Mouse (Mus musculus): ENCODE data around the gene Rasd1.

Gene Rasd1

DNA sequence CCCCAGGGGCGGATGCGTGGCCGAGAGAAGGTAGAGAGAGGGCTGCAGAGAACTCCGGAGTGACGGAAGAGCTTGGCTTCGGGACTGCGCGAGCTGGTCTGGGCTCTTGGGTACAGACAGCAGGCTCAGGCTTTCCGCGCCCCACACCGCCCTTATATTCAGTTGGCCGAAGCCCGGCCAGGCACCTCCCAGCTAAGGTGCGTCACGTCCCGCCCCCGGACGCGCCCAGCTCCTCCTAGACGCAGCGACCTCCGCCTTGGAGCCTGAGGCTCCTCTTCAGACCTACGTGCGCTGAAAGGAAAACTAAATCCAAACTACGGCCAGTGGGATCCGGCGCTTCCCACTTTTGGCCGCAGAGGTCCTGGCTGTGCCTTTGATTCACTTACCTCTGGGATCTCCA, at the start of gene Rasd1:
TSS of gene Rasd1 (minus strand) at position 127 of the 400 bp plus-strand sequence.
- Histone ChIP-seq H3K36me3 (ENCODE audit: insufficient read depth, low read length) (peaks cover 29% of the 10 kb centered on the region), H3K4me3 (replicated peaks; ENCODE audit: low read length) (peak within 1 kb of the TSS; percentile 79), H3K4me1 (replicated peaks; ENCODE audit: low read depth, low read length) (peaks cover 57% of the 10 kb centered on the region), H3K27me3 (ENCODE audit: insufficient read depth, low read length) (peaks cover 42% of the 10 kb centered on the region), H3K9me3 (ENCODE audit: low read length) (no peaks in the 10 kb centered on the region)
- TF ChIP-seq POU5F1 (IDR thresholded peaks at IDR 0.05; ENCODE audit: borderline replicate concordance, low read length) (no peak), NANOG (IDR thresholded peaks at IDR 0.05; ENCODE audit: borderline replicate concordance, low read length) (no peak), CTCF (conservative IDR thresholded peaks at IDR 0.05; ENCODE audit: low read length) (no peak)

- TF ChIP-seq CTCF (conservative IDR thresholded peaks at IDR 0.05; ENCODE audit: low read length), result no peak
- no peak for TF ChIP-seq NANOG (IDR thresholded peaks at IDR 0.05; ENCODE audit: borderline replicate concordance, low read length)
- no peak for TF ChIP-seq POU5F1 (IDR thresholded peaks at IDR 0.05; ENCODE audit: borderline replicate concordance, low read length)
- peaks cover 5% of the 10 kb centered on the region for H3K4me1 ChIP-seq (replicated peaks; ENCODE audit: low read depth, low read length)
- H3K27me3 ChIP-seq (ENCODE audit: insufficient read depth, low read length), result no peaks in the 10 kb centered on the region
- H3K4me3 ChIP-seq (replicated peaks; ENCODE audit: low read length), result no peak overlapping the region
- no peaks in the 10 kb centered on the region for H3K36me3 ChIP-seq (ENCODE audit: insufficient read depth, low read length)
- H3K9me3 ChIP-seq (ENCODE audit: low read length), result no peaks in the 10 kb centered on the region
Measured at GRCm38 (mm10) chr11:60011516-60011915, 46.8 kb upstream of the Rasd1 start.

DNA sequence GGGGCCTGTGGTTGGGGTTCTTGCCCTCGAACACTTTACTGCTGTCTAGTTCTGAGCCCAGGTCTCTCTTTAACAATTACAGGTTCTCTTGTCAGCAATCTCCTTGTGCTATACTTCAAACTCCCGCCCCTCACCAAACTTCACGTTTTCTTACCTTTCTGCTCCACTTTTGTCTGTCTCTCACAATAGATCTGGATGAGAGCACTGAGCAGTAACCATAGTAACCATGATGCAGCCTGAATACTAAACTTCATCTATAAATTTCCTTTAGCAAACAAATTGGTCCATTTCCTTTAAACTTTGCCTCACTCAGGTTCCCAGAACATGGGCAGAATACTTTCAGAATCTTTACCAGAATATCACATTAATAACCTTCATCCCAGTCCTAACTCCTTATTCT, 44.7 kb upstream of the Rasd1 start:
- Histone ChIP-seq H3K27me3 (ENCODE audit: insufficient read depth, low read length) (no peaks in the 10 kb centered on the region), H3K4me1 (replicated peaks; ENCODE audit: low read depth, low read length) (peaks cover 5% of the 10 kb centered on the region)
- TF ChIP-seq CTCF (conservative IDR thresholded peaks at IDR 0.05; ENCODE audit: low read length) (no peak), NANOG (IDR thresholded peaks at IDR 0.05; ENCODE audit: borderline replicate concordance, low read length) (no peak), POU5F1 (IDR thresholded peaks at IDR 0.05; ENCODE audit: borderline replicate concordance, low read length) (no peak)

DNA sequence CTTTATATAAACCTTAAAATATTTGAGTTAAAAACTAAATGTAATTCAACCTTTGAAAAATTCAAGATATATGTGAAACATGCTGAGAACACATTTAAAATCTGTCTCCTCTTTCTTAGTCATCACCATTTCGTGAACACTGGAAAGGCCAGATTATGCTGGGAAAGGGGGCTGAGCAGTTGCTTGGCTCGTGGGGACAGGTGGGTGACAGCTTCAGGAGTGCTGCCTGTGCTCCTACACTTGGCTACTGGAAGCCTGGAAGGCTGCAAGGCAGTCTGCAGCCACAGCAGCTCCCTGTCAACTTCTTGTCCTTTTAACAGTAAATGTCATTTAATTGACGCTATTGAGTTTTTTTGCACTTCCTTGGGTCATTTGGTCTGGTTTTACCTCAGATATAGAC, 41.1 kb upstream of the Rasd1 start:
- peaks cover 29% of the 10 kb centered on the region for H3K4me1 ChIP-seq (replicated peaks; ENCODE audit: low read depth, low read length)
- H3K36me3 ChIP-seq (ENCODE audit: insufficient read depth, low read length), result no peaks in the 10 kb centered on the region
- H3K4me3 ChIP-seq (replicated peaks; ENCODE audit: low read length), result no peak overlapping the region
- no peaks in the 10 kb centered on the region for H3K27me3 ChIP-seq (ENCODE audit: insufficient read depth, low read length)
- TF ChIP-seq POU5F1 (IDR thresholded peaks at IDR 0.05; ENCODE audit: borderline replicate concordance, low read length) (no peak), NANOG (IDR thresholded peaks at IDR 0.05; ENCODE audit: borderline replicate concordance, low read length) (no peak), CTCF (conservative IDR thresholded peaks at IDR 0.05; ENCODE audit: low read length) (no peak)
- no peaks in the 10 kb centered on the region for H3K9me3 ChIP-seq (ENCODE audit: low read length)

More for the DNA sequence above, 44.7 kb upstream of the Rasd1 start:
- no peaks in the 10 kb centered on the region for H3K36me3 ChIP-seq (ENCODE audit: insufficient read depth, low read length)
- no peak overlapping the region for H3K4me3 ChIP-seq (replicated peaks; ENCODE audit: low read length)
- H3K9me3 ChIP-seq (ENCODE audit: low read length), result no peaks in the 10 kb centered on the region

GRCm38 (mm10) chr11:60004716-60005115, 40.0 kb upstream of the Rasd1 start:
- Histone ChIP-seq H3K4me1 (replicated peaks; ENCODE audit: low read depth, low read length) (peaks cover 34% of the 10 kb centered on the region), H3K27me3 (ENCODE audit: insufficient read depth, low read length) (no peaks in the 10 kb centered on the region), H3K9me3 (ENCODE audit: low read length) (no peaks in the 10 kb centered on the region), H3K36me3 (ENCODE audit: insufficient read depth, low read length) (no peaks in the 10 kb centered on the region), H3K4me3 (replicated peaks; ENCODE audit: low read length) (no peak overlapping the region)
- TF ChIP-seq CTCF (conservative IDR thresholded peaks at IDR 0.05; ENCODE audit: low read length) (no peak), POU5F1 (IDR thresholded peaks at IDR 0.05; ENCODE audit: borderline replicate concordance, low read length) (no peak), NANOG (IDR thresholded peaks at IDR 0.05; ENCODE audit: borderline replicate concordance, low read length) (no peak)

GRCm38 (mm10) chr11:60003811-60004210, 39.1 kb upstream of the Rasd1 start:
- Histone ChIP-seq H3K27me3 (ENCODE audit: insufficient read depth, low read length) (no peaks in the 10 kb centered on the region), H3K4me3 (replicated peaks; ENCODE audit: low read length) (no peak overlapping the region), H3K36me3 (ENCODE audit: insufficient read depth, low read length) (no peaks in the 10 kb centered on the region), H3K4me1 (replicated peaks; ENCODE audit: low read depth, low read length) (peaks cover 34% of the 10 kb centered on the region), H3K9me3 (ENCODE audit: low read length) (no peaks in the 10 kb centered on the region)
- TF ChIP-seq NANOG (IDR thresholded peaks at IDR 0.05; ENCODE audit: borderline replicate concordance, low read length), result no peak
- TF ChIP-seq CTCF (conservative IDR thresholded peaks at IDR 0.05; ENCODE audit: low read length), result no peak
- TF ChIP-seq POU5F1 (IDR thresholded peaks at IDR 0.05; ENCODE audit: borderline replicate concordance, low read length), result no peak

GRCm38 (mm10) chr11:60001231-60001980, 36.7 kb upstream of the Rasd1 start:
- no peak overlapping the region for H3K4me3 ChIP-seq (replicated peaks; ENCODE audit: low read length)
- no peaks in the 10 kb centered on the region for H3K27me3 ChIP-seq (ENCODE audit: insufficient read depth, low read length)
- no peaks in the 10 kb centered on the region for H3K36me3 ChIP-seq (ENCODE audit: insufficient read depth, low read length)
- TF ChIP-seq POU5F1 (IDR thresholded peaks at IDR 0.05; ENCODE audit: borderline replicate concordance, low read length), result no peak
- no peak for TF ChIP-seq NANOG (IDR thresholded peaks at IDR 0.05; ENCODE audit: borderline replicate concordance, low read length)
- TF ChIP-seq CTCF (conservative IDR thresholded peaks at IDR 0.05; ENCODE audit: low read length), result no peak
- peaks cover 34% of the 10 kb centered on the region for H3K4me1 ChIP-seq (replicated peaks; ENCODE audit: low read depth, low read length)
- no peaks in the 10 kb centered on the region for H3K9me3 ChIP-seq (ENCODE audit: low read length)

- H3K27me3 ChIP-seq (ENCODE audit: insufficient read depth, low read length), result no peaks in the 10 kb centered on the region
- TF ChIP-seq CTCF (conservative IDR thresholded peaks at IDR 0.05; ENCODE audit: low read length), result no peak
- TF ChIP-seq NANOG (IDR thresholded peaks at IDR 0.05; ENCODE audit: borderline replicate concordance, low read length), result no peak
- TF ChIP-seq POU5F1 (IDR thresholded peaks at IDR 0.05; ENCODE audit: borderline replicate concordance, low read length), result no peak
- H3K4me1 ChIP-seq (replicated peaks; ENCODE audit: low read depth, low read length), result peaks cover 8% of the 10 kb centered on the region
- H3K9me3 ChIP-seq (ENCODE audit: low read length), result no peaks in the 10 kb centered on the region
- H3K4me3 ChIP-seq (replicated peaks; ENCODE audit: low read length), result no peak overlapping the region
- no peaks in the 10 kb centered on the region for H3K36me3 ChIP-seq (ENCODE audit: insufficient read depth, low read length)
Measured at GRCm38 (mm10) chr11:59994318-59994717, 29.6 kb upstream of the Rasd1 start.
